Mouse (Mus musculus) ES-E14 (cell line): ENCODE data around the gene Ugt8a. TPM values are rescaled to one million over a fixed set of nuclear protein-coding genes. Genes with fewer than 3 reads are reported as not detected.

Source experiments
- DNase-seq: peaks from one replicate; pipeline ENCODE4 v3.0.0-alpha.2; 2013; ENCODE audit warnings: low read depth, low spot score
- H3K27ac ChIP-seq: 2 replicates; pipeline ENCODE4 v1.5.1; 2012; ENCODE audit warnings: low read depth, mild to moderate bottlenecking, low read length, moderate library complexity, mixed read lengths; ENCODE audit not compliant: poor library complexity, insufficient read depth, severe bottlenecking
- H3K36me3 ChIP-seq: 2 replicates; pipeline ENCODE4 v1.6.1; 2012; ENCODE audit warnings: mild to moderate bottlenecking, low read length, moderate library complexity, mixed read lengths; ENCODE audit not compliant: control insufficient read depth, poor library complexity, insufficient read depth, severe bottlenecking
- H3K4me1 ChIP-seq, 2 experiments: fragments of 150-350 bp in 1 of 2; sonication (generic) in 1 of 2; 2 replicates each; pipeline ENCODE4 v1.6.1; 2012; ENCODE audit warnings: low read length in 2 of 2, mild to moderate bottlenecking in 1 of 2, mixed read lengths in 1 of 2; ENCODE audit not compliant: control insufficient read depth in 2 of 2, insufficient read depth in 2 of 2, poor library complexity in 1 of 2
- H3K4me3 ChIP-seq, 2 experiments: fragments of 150-350 bp in 1 of 2; sonication (generic) in 1 of 2; 2 replicates each; pipeline ENCODE4 v1.5.1; 2012; ENCODE audit warnings: low read length in 2 of 2, low read depth in 1 of 2, mild to moderate bottlenecking in 1 of 2, mixed read lengths in 1 of 2; ENCODE audit not compliant: insufficient read depth in 1 of 2, poor library complexity in 1 of 2, severe bottlenecking in 1 of 2
- H3K9ac ChIP-seq: 2 replicates; pipeline ENCODE4 v1.6.1; 2012; ENCODE audit warnings: low read depth, mild to moderate bottlenecking, low read length, mixed read lengths; ENCODE audit not compliant: poor library complexity, insufficient read depth, severe bottlenecking
- H3K9me3 ChIP-seq: fragments of 150-350 bp; sonication (generic); 2 replicates; pipeline ENCODE4 v1.6.1; 2012; ENCODE audit warnings: low read depth, mild to moderate bottlenecking, low read length; ENCODE audit not compliant: control insufficient read depth, insufficient read depth
- CHD2 ChIP-seq: IDR thresholded peaks from 2 replicates; pipeline ENCODE4 v1.6.1; 2014; ENCODE audit warnings: mild to moderate bottlenecking, low read depth, low read length, inconsistent platforms
- HCFC1 ChIP-seq: IDR thresholded peaks from 2 replicates; pipeline ENCODE4 v1.6.1; 2012; ENCODE audit warnings: low read length, inconsistent platforms, borderline replicate concordance; ENCODE audit not compliant: insufficient read depth
- MAFK ChIP-seq: IDR thresholded peaks from 2 replicates; pipeline ENCODE4 v1.6.1; 2014; ENCODE audit warnings: mild to moderate bottlenecking, low read depth, low read length, inconsistent platforms; ENCODE audit not compliant: insufficient read depth
- ZC3H11A ChIP-seq: IDR thresholded peaks from 2 replicates; pipeline ENCODE4 v1.6.1; 2012; ENCODE audit warnings: low read depth, mild to moderate bottlenecking, inconsistent platforms, low read length, borderline replicate concordance
- ZNF384 ChIP-seq: IDR thresholded peaks from 2 replicates; pipeline ENCODE4 v1.6.1; 2012; ENCODE audit warnings: low read depth, low read length, inconsistent platforms
- in situ Hi-C, 2 experiments: fragments of 600-800 bp; cut with MboI; formaldehyde crosslinking; loops; one replicate each; pipeline ENCODE4 v1.15.1; 2025; ENCODE audit warnings: low sequenced_read_pairs in 2 of 2, inconsistent platforms in 1 of 2; ENCODE audit not compliant: unreplicated experiment in 2 of 2
- total RNA-seq: library from RNA; depleted of rRNA; stranded (reverse); fragments of 300-350 nt; gene quantifications from 2 replicates; pipeline ENCODE4 v1.2.3, GENCODE M21; 2012

The Ugt8a gene
- total RNA-seq, 1 experiment = 5.7 TPM

DNA sequence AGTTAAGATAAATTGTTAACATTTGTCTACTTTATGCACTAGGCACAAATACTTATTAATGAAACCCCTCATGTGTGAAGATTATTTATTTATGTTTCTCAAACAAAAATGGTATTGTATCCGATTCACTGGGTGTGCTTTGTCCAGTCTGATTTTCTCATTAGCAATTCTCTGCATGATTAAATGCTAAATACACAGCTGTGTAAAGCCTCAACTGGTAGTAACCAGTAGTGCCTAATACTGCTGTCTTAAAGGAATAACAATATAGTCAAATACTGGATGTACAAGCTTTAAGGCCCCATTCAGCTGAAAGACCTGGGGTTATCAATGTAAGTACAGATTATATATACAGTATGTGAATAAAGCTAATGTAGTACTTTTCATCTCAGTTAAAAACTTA lies 39.4 kb downstream of the Ugt8a start:
- Histone ChIP-seq H3K9ac (no peak overlapping the region), H3K4me3 (no peak overlapping the region), H3K27ac (no peak overlapping the region), H3K4me1 (no peaks in the 10 kb centered on the region), H3K36me3 (no peaks in the 10 kb centered on the region), H3K9me3 (no peaks in the 10 kb centered on the region)
- DNase-seq = no peak
- in situ Hi-C loops = no loop called here
- TF ChIP-seq MAFK (no peak), HCFC1 (no peak), ZNF384 (no peak), CHD2 (no peak), ZC3H11A (no peak)

DNA sequence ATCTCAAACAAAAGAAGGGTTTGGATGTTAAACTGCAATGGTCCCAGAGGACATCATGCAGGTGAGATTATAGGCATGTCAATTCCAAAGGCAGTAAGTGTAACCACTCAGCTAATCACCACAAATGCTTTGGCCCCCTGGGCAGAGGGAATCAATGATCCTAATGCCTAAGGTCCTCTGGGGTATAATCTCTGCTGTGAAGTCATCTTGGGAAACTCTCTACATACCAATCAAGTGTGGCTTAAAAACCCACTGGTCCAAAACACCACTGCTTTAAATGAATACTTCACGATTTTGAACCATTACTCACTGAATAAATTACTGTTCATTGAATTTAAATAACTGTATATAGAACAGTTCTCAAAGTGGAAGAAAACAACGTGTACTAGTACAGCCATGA lies 51.3 kb downstream of the Ugt8a start:
- TF ChIP-seq MAFK = no peak
- TF ChIP-seq ZC3H11A = no peak
- Histone ChIP-seq H3K4me1 (no peaks in the 10 kb centered on the region), H3K4me3 (no peak overlapping the region), H3K36me3 (no peaks in the 10 kb centered on the region), H3K9me3 (no peaks in the 10 kb centered on the region), H3K27ac (no peak overlapping the region), H3K9ac (no peak overlapping the region)
- in situ Hi-C loops = no loop called here
- DNase-seq = no peak

DNA sequence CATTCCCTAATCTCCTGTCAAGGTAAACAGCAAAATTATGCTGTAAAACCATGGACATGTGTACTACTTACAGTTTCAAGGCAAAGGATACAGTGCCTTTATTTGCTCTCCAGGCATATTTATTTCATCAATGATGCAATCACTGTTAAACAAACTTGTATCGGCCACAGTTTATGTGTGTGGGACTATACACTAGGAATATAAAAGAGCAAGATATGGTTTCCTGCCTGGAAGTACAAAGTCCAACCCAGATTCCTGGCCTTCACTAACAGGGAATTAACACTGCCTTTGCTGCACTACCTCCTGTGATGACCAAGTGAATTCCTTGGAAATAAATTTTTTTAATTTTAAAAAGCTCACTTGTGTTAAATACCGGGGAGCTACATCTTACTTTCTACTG lies 53.5 kb downstream of the Ugt8a start:
- H3K9me3 ChIP-seq = no peaks in the 10 kb centered on the region
- H3K4me1 ChIP-seq = no peaks in the 10 kb centered on the region
- no peaks in the 10 kb centered on the region for H3K36me3 ChIP-seq
- TF ChIP-seq HCFC1 (no peak), ZNF384 (no peak), ZC3H11A (no peak), MAFK (no peak), CHD2 (no peak)
- no peak overlapping the region for H3K9ac ChIP-seq
- no peak overlapping the region for H3K4me3 ChIP-seq
- H3K27ac ChIP-seq = no peak overlapping the region
- no peak for DNase-seq
- in situ Hi-C loops = no loop called here

DNA sequence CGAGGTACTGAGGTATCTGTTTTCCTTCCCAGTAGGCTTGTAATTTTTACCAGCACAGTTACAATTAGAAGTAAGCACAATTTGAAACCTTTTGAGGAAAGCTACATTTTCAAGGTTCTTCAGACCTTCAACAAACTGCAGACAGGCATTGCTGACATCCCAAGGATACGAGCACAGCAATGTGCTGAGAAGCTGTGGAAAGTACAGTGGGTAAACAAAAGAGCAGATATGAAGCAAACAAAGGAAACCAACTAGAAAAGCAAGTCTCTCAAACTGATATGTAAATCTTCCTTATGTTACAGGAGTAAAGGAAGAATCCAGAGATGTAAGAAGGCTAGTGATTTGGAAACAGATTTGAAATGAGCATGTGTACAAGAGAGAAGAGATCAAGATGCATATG lies 54.0 kb downstream of the Ugt8a start:
- no peak for DNase-seq
- Histone ChIP-seq H3K9me3 (no peaks in the 10 kb centered on the region), H3K4me1 (no peaks in the 10 kb centered on the region), H3K36me3 (no peaks in the 10 kb centered on the region), H3K9ac (no peak overlapping the region), H3K4me3 (no peak overlapping the region), H3K27ac (no peak overlapping the region)
- in situ Hi-C loops = no loop called here
- TF ChIP-seq MAFK (no peak), CHD2 (no peak), HCFC1 (no peak), ZNF384 (no peak), ZC3H11A (no peak)

DNA sequence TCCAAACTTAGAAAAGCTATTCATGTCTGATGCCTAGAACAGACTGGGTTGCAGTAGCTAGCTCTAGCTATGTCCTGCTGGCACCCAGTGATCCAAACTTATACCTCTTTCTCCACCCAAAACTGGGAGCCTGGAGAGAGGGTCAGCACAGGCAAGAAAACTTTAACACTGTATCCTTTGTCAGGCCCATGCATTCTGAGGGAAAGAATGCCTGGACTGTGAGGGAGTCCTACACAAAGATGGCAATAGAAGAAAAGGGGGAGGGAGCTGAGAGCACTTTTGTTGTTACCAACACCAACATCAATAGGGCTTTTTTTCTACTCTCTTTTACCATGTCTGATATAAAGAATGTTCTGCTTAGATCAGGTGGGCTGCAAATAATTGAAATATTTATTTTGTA lies 55.4 kb downstream of the Ugt8a start:
- in situ Hi-C loops = no loop called here
- Histone ChIP-seq H3K4me1 (no peaks in the 10 kb centered on the region), H3K4me3 (no peak overlapping the region), H3K27ac (no peak overlapping the region), H3K9ac (no peak overlapping the region), H3K9me3 (no peaks in the 10 kb centered on the region), H3K36me3 (no peaks in the 10 kb centered on the region)
- no peak for TF ChIP-seq ZC3H11A
- DNase-seq = no peak
